Mouse (Mus musculus) adrenal gland, postnatal 10 days (tissue): ENCODE data around the gene Tbc1d9b. TPM values are rescaled to one million over a fixed set of nuclear protein-coding genes. Genes with fewer than 3 reads are reported as not detected.
A peak's percentile ranks its signal among the peaks of the same experiment; 100 is the strongest.

ENCODE experiments used
- DNase-seq: peaks from one replicate; pipeline ENCODE4 v3.0.0; 2021; ENCODE audit warnings: mixed read lengths
- total RNA-seq, 2 experiments: library from RNA; stranded (reverse); gene quantifications; 2 replicates each; pipeline ENCODE4 v1.2.3; 2021

Tbc1d9b gene
- total RNA-seq, 2 experiments from 2014 or later = 65.2 to 76.3 TPM

GRCm38 (mm10) chr11:50177111-50177510, 45.9 kb downstream of the Tbc1d9b start:
- no peak for DNase-seq

- no peak for DNase-seq
Measured at GRCm38 (mm10) chr11:50178532-50179488, 47.6 kb downstream of the Tbc1d9b start.

- no peak for DNase-seq
Measured at GRCm38 (mm10) chr11:50180478-50181231, 49.5 kb downstream of the Tbc1d9b start.

DNA sequence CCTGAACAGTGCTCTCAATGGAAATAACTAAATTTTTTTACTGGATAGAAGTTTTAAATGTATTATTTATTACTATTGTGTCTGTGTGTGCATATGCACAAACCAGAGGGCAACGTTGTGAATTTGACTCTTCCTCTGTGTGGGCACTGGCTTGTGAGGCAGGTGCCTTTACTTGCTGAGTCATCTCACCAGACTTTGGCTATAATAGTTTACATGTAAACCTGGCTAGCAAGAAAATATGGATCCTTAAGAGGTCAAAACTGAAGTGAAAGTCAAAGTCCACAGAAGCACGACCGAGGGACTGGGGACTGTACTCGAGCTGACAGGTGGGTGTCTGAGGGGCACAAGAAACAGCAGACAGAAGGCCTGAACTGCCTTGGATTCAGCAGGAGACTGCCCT, 51.5 kb downstream of the Tbc1d9b start:
- DNase-seq = no peak

DNA sequence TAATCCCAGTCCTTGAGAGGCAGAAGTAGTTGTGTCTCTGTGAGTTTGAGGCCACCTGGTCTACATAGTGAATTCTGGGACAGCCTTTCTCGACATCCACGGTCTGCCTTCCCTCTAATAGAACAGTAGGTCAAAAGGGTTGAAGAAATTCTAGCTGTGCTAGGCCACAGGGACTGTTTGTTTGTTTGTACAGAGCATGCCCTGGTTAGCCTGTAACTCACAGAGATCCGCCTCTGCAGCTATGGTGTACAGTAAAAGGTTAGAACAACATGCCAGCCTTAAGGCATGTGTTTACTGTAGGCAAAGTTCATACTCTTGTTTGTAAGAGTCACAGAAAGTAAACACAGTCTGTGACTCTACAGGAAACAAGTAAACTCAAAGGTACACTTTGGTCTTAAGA, 53.6 kb downstream of the Tbc1d9b start:
- DNase-seq = no peak

GRCm38 (mm10) chr11:50188682-50189081, 57.5 kb downstream of the Tbc1d9b start:
- peak; percentile 48 for DNase-seq

GRCm38 (mm10) chr11:50190362-50190761, 59.2 kb downstream of the Tbc1d9b start:
- DNase-seq = no peak

- DNase-seq = no peak
Measured at GRCm38 (mm10) chr11:50192278-50192677, 61.1 kb downstream of the Tbc1d9b start.

- no peak for DNase-seq
Measured at GRCm38 (mm10) chr11:50194070-50194469, 62.9 kb downstream of the Tbc1d9b start.

- no peak for DNase-seq
Measured at GRCm38 (mm10) chr11:50194793-50195192, 63.6 kb downstream of the Tbc1d9b start.

GRCm38 (mm10) chr11:50197500-50197899, 66.3 kb downstream of the Tbc1d9b start:
- DNase-seq = no peak

DNA sequence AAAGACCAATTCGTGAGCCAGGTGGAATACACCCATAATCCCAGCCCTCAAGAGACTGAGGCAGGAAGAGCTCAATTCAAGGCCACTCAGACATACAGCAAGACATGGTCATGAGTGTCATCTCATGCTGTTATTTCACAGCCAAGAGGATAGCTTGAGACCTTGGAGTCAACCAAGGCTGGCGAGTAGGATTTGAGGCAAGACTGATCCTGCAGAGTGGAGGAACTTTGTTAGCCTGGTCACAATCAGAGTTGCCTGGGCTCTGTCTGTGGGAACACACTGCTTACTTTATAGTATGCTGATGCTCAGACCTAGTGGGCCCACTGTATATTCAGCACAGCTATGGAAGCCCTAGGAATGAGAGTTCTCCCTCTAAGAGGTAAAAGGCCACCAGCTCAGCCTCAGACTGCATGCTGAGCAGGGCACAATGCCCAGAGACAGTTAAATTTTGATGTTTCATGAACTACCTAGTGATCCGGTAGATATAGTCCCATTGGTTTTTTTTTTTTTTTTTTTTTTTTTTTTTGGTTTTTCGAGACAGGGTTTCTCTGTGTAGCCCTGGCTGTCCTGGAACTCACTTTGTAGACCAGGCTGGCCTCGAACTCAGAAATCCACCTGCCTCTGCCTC, 67.1 kb downstream of the Tbc1d9b start:
- no peak for DNase-seq

- no peak for DNase-seq
Measured at GRCm38 (mm10) chr11:50198916-50199315, 67.7 kb downstream of the Tbc1d9b start.

- no peak for DNase-seq
Measured at GRCm38 (mm10) chr11:50200613-50201012, 69.4 kb downstream of the Tbc1d9b start.

DNA sequence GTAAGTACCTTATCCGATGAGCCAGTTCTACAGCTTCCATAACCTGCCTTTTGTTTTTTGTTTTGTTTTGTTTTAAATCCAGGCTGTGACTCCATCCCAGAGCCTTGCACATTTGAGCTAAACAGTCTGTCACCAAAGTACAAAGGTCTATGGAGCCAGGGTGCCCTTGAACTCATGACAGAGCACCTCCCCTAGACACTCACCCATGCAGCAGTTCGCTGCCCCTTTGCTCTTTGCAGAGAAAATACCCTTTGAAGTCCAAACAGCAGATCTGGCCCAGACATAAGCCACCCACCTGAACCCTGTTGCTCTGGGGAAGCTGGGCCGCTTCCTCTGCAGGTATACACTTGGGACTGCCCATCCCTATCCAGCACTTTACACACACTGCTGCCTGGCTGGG, 70.4 kb downstream of the Tbc1d9b start:
- no peak for DNase-seq

DNA sequence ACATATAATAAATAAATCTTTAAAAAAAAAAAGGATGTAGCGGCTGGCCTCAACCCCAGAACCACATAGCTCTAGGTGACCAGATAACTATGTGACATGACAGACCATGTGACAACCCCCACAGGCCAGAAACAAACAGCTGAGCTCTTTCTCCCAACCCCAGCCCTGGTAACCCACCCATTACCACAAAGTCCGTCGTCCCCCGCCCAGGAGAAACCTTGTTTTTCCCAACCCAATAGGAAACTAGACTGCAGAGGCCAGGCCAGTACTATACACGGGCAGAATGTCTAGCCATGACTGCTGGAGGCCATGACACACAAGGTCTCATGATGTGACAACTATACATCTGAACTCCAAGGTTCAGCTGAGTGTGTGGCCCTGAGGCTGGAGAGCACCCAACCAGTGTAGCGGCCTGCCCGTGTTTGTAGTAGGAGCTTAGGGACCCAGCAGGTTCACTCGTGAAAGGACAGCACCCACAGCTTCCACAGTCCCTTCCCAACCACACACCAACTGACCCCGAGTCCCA, 72.2 kb downstream of the Tbc1d9b start:
- DNase-seq = no peak

DNA sequence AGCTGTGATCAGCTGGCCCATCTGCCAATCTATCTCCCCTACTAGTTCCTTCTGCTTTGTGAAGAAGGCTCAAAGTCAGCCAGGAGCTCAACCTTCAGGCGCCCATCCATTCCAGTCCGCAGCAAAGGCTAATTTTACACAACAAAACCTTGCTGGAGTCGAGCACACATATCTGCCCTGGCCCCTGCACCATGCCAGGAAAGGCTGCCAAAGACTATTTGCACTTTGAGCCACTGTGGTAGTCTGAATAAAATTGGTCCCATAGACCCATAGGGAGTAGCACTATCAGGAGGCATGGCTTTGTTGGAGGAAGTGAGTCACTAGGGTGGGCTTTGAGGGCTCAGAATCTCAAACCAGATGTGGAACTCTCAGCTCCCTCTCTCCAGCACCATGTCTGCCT, 74.2 kb downstream of the Tbc1d9b start:
- DNase-seq = no peak

GRCm38 (mm10) chr11:50206037-50206436, 74.8 kb downstream of the Tbc1d9b start:
- DNase-seq = no peak

- no peak for DNase-seq
Measured at GRCm38 (mm10) chr11:50207344-50207743, 76.1 kb downstream of the Tbc1d9b start.

DNA sequence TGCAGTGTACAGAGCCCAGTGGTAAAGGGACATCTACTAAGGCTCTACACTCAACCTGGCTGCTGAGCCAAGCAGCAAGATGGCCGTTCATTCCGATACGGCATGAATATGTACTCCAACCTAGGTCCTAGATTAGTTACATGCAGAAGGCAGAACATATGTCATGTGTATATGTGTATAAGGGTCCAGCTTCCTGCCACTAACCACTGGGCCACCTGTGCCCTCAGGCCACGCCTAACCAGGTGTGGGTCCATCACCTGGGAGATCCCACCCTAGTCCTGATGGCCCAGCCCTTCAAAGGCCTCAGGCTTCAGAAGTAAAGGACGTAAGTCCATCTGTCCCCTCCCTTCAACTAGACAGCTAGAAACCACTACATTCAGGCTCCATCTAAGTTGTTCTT, 76.8 kb downstream of the Tbc1d9b start:
- no peak for DNase-seq

GRCm38 (mm10) chr11:50210101-50210504, 78.9 kb downstream of the Tbc1d9b start:
- peak; percentile 94 for DNase-seq

DNA sequence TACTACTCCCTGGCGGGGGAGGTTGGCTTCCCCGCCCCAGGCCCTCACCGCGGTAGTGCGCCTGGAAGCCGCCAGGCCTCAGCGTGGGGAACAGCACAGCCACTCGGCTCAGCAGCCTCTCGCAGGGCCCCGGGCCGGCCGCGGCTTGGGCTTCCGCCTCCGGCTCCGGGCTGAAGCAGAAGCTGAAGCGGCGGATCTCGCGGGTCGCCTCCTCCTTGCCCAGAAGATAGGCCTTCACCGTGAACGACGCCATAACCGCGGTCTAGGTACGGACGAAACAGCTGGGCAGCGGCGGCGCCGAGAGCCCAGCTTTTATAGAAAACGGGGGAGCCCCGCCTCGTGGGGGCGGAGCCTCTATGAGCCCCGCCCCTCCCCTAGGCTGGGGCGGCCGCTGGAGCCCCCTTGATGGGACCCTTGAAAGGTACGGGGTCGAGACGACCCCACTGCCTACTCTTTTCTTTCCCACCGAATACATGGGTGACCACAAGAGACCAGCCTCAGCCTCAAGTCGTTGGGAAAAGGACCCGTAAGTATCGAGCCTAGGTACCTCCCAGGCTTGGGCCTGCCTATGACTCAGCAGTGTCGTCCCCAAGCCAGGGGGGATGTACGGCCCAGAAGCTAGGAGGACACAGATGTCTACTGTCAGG, 79.4 kb downstream of the Tbc1d9b start, which contains the start of the genes Sqstm1 and Mgat4b:
TSS of gene Sqstm1 (minus strand) at position 323 of the 647 bp plus-strand sequence.
TSS of gene Mgat4b (plus strand) at position 386 of the 647 bp plus-strand sequence.
- DNase-seq = peak; percentile 93
